Mouse (Mus musculus) inflammation-experienced regulatory T-cells, adult 6 months (primary cell): ENCODE measurements around the gene Trim24. TPM values are rescaled to one million over a fixed set of nuclear protein-coding genes. Genes with fewer than 3 reads are reported as not detected.

ENCODE experiments used
- polyA plus RNA-seq, 3 experiments: library from polyadenylated mRNA; unstranded; fragments of 100-300 nt; shearing (Covaris generic); gene quantifications; one replicate each; pipeline ENCODE4 v1.2.1; 2017

Gene Trim24
- polyA plus RNA-seq, 3 experiments from 2014 or later: 8.5 to 18.2 (median 14.7) TPM

Other genes starting within 250 kb of the Trim24 start
- under 1 TPM in 1 of 3 experiments, not detected in 2; 0.19 TPM for gene Svopl, start 176.2 kb downstream of the Trim24 start, polyA plus RNA-seq
- not detected for gene Tmem213, start 238.4 kb downstream of the Trim24 start, polyA plus RNA-seq